Mouse (Mus musculus) lung, embryonic 14.5 days (tissue): ENCODE measurements at regions not wholly inside any gene's neighbourhood (a gene's known extent, or its start where the extent isn't known, plus 50 kb on each side); places are given as distances from the start of the nearest gene placed in this dataset.

ENCODE experiments used
- ATAC-seq: fragments of 200-750 bp; cut with Nextera tagmentation; 2 replicates; pipeline ENCODE4 v1.8.0; 2017; ENCODE audit warnings: mild to moderate bottlenecking, moderate TSS enrichment, moderate library complexity; ENCODE audit not compliant: insufficient read depth
- DNase-seq: peaks from one replicate; pipeline ENCODE4 v3.0.0-alpha.2; 2015
- H3K27ac ChIP-seq: fragments of 300-500 bp; sonication (generic); 2 replicates; pipeline ENCODE4 v1.5.1; 2014; ENCODE audit warnings: low read depth, mild to moderate bottlenecking, moderate library complexity
- H3K27me3 ChIP-seq: fragments of 300-500 bp; sonication (generic); 2 replicates; pipeline ENCODE4 v1.6.1; 2014; ENCODE audit warnings: low read length, control low read depth; ENCODE audit not compliant: insufficient read depth
- H3K36me3 ChIP-seq: fragments of 300-500 bp; sonication (generic); 2 replicates; pipeline ENCODE4 v1.6.1; 2014; ENCODE audit warnings: control low read depth; ENCODE audit not compliant: insufficient read depth
- H3K4me1 ChIP-seq: fragments of 300-500 bp; sonication (generic); 2 replicates; pipeline ENCODE4 v1.6.1; 2014; ENCODE audit warnings: antibody characterized with exemption, control low read depth; ENCODE audit not compliant: insufficient read depth
- H3K4me2 ChIP-seq: fragments of 300-500 bp; sonication (generic); 2 replicates; pipeline ENCODE4 v1.6.1; 2014; ENCODE audit warnings: mild to moderate bottlenecking
- H3K4me3 ChIP-seq: fragments of 300-500 bp; sonication (generic); 2 replicates; pipeline ENCODE4 v1.5.1; 2014; ENCODE audit warnings: low read depth, low read length
- H3K9ac ChIP-seq: fragments of 300-500 bp; sonication (generic); 2 replicates; pipeline ENCODE4 v1.6.1; 2014
- H3K9me3 ChIP-seq: fragments of 300-500 bp; sonication (generic); 2 replicates; pipeline ENCODE4 v1.6.1; 2016; ENCODE audit warnings: low read depth, low read length, control low read depth
- CTCF ChIP-seq: IDR thresholded peaks from 2 replicates; pipeline ENCODE4 v1.5.1; 2016; ENCODE audit warnings: antibody characterized with exemption, low read depth
- WGBS: fragments of 180-500 bp; shearing (Covaris S2); extraction: QIAGEN DNeasy Blood & Tissue Kit; methylation state at CpG from one replicate; pipeline ENCODE4 v1.1.7; 2014; 5-methylcytosine and 5-hydroxymethylcytosine counted together

GRCm38 (mm10) chr4:50291397-50291945 is 445.9 kb upstream of the Grin3a start:
- TF ChIP-seq CTCF, result no peak
- no peaks in the 10 kb centered on the region for H3K27me3 ChIP-seq
- no peaks in the 10 kb centered on the region for H3K4me1 ChIP-seq
- no peak overlapping the region for H3K4me3 ChIP-seq
- ATAC-seq, result no peak
- H3K9ac ChIP-seq, result no peak overlapping the region
- no peaks in the 10 kb centered on the region for H3K9me3 ChIP-seq
- 24% methylated on average over 3 of the region's 3 CpGs for WGBS
- no peaks in the 10 kb centered on the region for H3K36me3 ChIP-seq
- H3K27ac ChIP-seq, result no peak overlapping the region
- H3K4me2 ChIP-seq, result no peak overlapping the region
- peak; percentile 11 for DNase-seq

GRCm38 (mm10) chr4:50286602-50287001 is 441.1 kb upstream of the Grin3a start:
- Histone ChIP-seq H3K36me3 (no peaks in the 10 kb centered on the region), H3K27ac (no peak overlapping the region), H3K27me3 (no peaks in the 10 kb centered on the region), H3K4me2 (no peak overlapping the region), H3K4me1 (no peaks in the 10 kb centered on the region), H3K4me3 (no peak overlapping the region), H3K9ac (no peak overlapping the region), H3K9me3 (no peaks in the 10 kb centered on the region)
- 73% methylated on average over 2 of the region's 2 CpGs for WGBS
- TF ChIP-seq CTCF, result peak; percentile 58
- DNase-seq (peak; percentile 11), ATAC-seq (no peak)

- DNase-seq, result no peak
- no peak for ATAC-seq
- no peak overlapping the region for H3K9ac ChIP-seq
- H3K9me3 ChIP-seq, result no peaks in the 10 kb centered on the region
- H3K4me3 ChIP-seq, result no peak overlapping the region
- 37% methylated on average over 2 of the region's 2 CpGs for WGBS
- no peaks in the 10 kb centered on the region for H3K4me1 ChIP-seq
- H3K36me3 ChIP-seq, result no peaks in the 10 kb centered on the region
- TF ChIP-seq CTCF, result no peak
- no peak overlapping the region for H3K4me2 ChIP-seq
- no peak overlapping the region for H3K27ac ChIP-seq
- no peaks in the 10 kb centered on the region for H3K27me3 ChIP-seq
Observed at GRCm38 (mm10) chr4:50259012-50259601, 413.6 kb upstream of the Grin3a start.

- WGBS, result 58% methylated on average over 1 of the region's 1 CpGs
- no peak for ATAC-seq
Observed at GRCm38 (mm10) chr4:50242042-50242441, 396.5 kb upstream of the Grin3a start.

GRCm38 (mm10) chr4:50240951-50241350 is 395.4 kb upstream of the Grin3a start:
- Histone ChIP-seq H3K9ac (no peak overlapping the region), H3K27ac (no peak overlapping the region), H3K4me3 (no peak overlapping the region), H3K36me3 (no peaks in the 10 kb centered on the region), H3K9me3 (no peaks in the 10 kb centered on the region), H3K27me3 (no peaks in the 10 kb centered on the region), H3K4me2 (no peak overlapping the region), H3K4me1 (no peaks in the 10 kb centered on the region)
- DNase-seq, result no peak
- WGBS, result 69% methylated on average over 2 of the region's 2 CpGs
- ATAC-seq, result no peak
- no peak for TF ChIP-seq CTCF

More at GRCm38 (mm10) chr4:50242042-50242441, 396.5 kb upstream of the Grin3a start:
- Histone ChIP-seq H3K36me3 (no peaks in the 10 kb centered on the region), H3K27me3 (no peaks in the 10 kb centered on the region), H3K27ac (no peak overlapping the region), H3K9ac (no peak overlapping the region), H3K9me3 (no peaks in the 10 kb centered on the region), H3K4me3 (no peak overlapping the region), H3K4me2 (no peak overlapping the region), H3K4me1 (no peaks in the 10 kb centered on the region)
- DNase-seq, result no peak
- no peak for TF ChIP-seq CTCF

- no peak for ATAC-seq
- Histone ChIP-seq H3K4me1 (no peaks in the 10 kb centered on the region), H3K36me3 (no peaks in the 10 kb centered on the region), H3K4me2 (no peak overlapping the region), H3K27me3 (no peaks in the 10 kb centered on the region), H3K9me3 (no peaks in the 10 kb centered on the region), H3K4me3 (no peak overlapping the region), H3K9ac (no peak overlapping the region), H3K27ac (no peak overlapping the region)
- 86% methylated on average over 2 of the region's 2 CpGs for WGBS
- DNase-seq, result no peak
- no peak for TF ChIP-seq CTCF
Observed at GRCm38 (mm10) chr4:50239386-50239785, 393.8 kb upstream of the Grin3a start.

GRCm38 (mm10) chr4:50235476-50235875 is 389.9 kb upstream of the Grin3a start:
- no peaks in the 10 kb centered on the region for H3K27me3 ChIP-seq
- no peaks in the 10 kb centered on the region for H3K36me3 ChIP-seq
- WGBS, result 82% methylated on average over 3 of the region's 3 CpGs
- H3K4me2 ChIP-seq, result no peak overlapping the region
- no peak overlapping the region for H3K9ac ChIP-seq
- no peak overlapping the region for H3K27ac ChIP-seq
- no peaks in the 10 kb centered on the region for H3K9me3 ChIP-seq
- TF ChIP-seq CTCF, result no peak
- no peak overlapping the region for H3K4me3 ChIP-seq
- H3K4me1 ChIP-seq, result no peaks in the 10 kb centered on the region
- no peak for ATAC-seq
- DNase-seq, result no peak

- WGBS, result 58% methylated on average over 3 of the region's 3 CpGs
Observed at GRCm38 (mm10) chr4:50203348-50203747, 357.8 kb upstream of the Grin3a start.

More at GRCm38 (mm10) chr4:50203348-50203747, 357.8 kb upstream of the Grin3a start:
- Histone ChIP-seq H3K4me3 (no peak overlapping the region), H3K27ac (no peak overlapping the region), H3K36me3 (no peaks in the 10 kb centered on the region), H3K27me3 (no peaks in the 10 kb centered on the region), H3K4me1 (no peaks in the 10 kb centered on the region), H3K9ac (no peak overlapping the region), H3K9me3 (no peaks in the 10 kb centered on the region), H3K4me2 (no peak overlapping the region)
- TF ChIP-seq CTCF, result no peak
- DNase-seq (no peak), ATAC-seq (no peak)
